Mouse (Mus musculus) heart, embryonic 14.5 days (tissue): ENCODE data around the gene Dennd1c. TPM values are rescaled to one million over a fixed set of nuclear protein-coding genes. Genes with fewer than 3 reads are reported as not detected.

ENCODE experiments used
- ATAC-seq: fragments of 200-750 bp; cut with Nextera tagmentation; 2 replicates; pipeline ENCODE4 v1.8.0; 2017; ENCODE audit warnings: low read depth, moderate TSS enrichment; ENCODE audit not compliant: insufficient number of reproducible peaks, insufficient read depth, low FRiP score
- H3K27ac ChIP-seq, 2 experiments: fragments of 200-500 bp in 1 of 2; fragments of 300-500 bp in 1 of 2; sonication (generic) in 1 of 2; replicated peaks in 1 of 2; 2 replicates each; pipeline ENCODE4 v1.5.1; 2012 to 2014; ENCODE audit warnings: low read depth in 2 of 2, low read length in 2 of 2, control low read depth in 1 of 2, mild to moderate bottlenecking in 1 of 2, mixed read lengths in 1 of 2; ENCODE audit not compliant: control insufficient read depth in 1 of 2, insufficient read depth in 1 of 2
- H3K27me3 ChIP-seq: fragments of 300-500 bp; sonication (generic); 2 replicates; pipeline ENCODE4 v1.6.1; 2014; ENCODE audit warnings: mild to moderate bottlenecking, low read length, control low read depth; ENCODE audit not compliant: control insufficient read depth, insufficient read depth
- H3K36me3 ChIP-seq: fragments of 300-500 bp; sonication (generic); 2 replicates; pipeline ENCODE4 v1.6.1; 2014; ENCODE audit warnings: mild to moderate bottlenecking, control low read depth, low read length, mixed read lengths; ENCODE audit not compliant: control insufficient read depth, insufficient read depth
- H3K4me1 ChIP-seq, 2 experiments: fragments of 200-500 bp in 1 of 2; fragments of 300-500 bp in 1 of 2; sonication (generic) in 1 of 2; 2 replicates each; pipeline ENCODE4 v1.6.1; 2012 to 2014; ENCODE audit warnings: low read length in 2 of 2, control low read depth in 1 of 2, mixed read lengths in 1 of 2; ENCODE audit not compliant: control insufficient read depth in 2 of 2, insufficient read depth in 2 of 2
- H3K4me2 ChIP-seq: fragments of 300-500 bp; sonication (generic); 2 replicates; pipeline ENCODE4 v1.6.1; 2014; ENCODE audit warnings: mild to moderate bottlenecking, low read length
- H3K4me3 ChIP-seq, 2 experiments: fragments of 200-500 bp in 1 of 2; fragments of 300-500 bp in 1 of 2; sonication (generic) in 1 of 2; 2 replicates each; pipeline ENCODE4 v1.5.1; 2012 to 2014; ENCODE audit warnings: low read length in 2 of 2, mild to moderate bottlenecking in 2 of 2, control low read depth in 1 of 2, low read depth in 1 of 2, moderate library complexity in 1 of 2; ENCODE audit not compliant: control insufficient read depth in 1 of 2, insufficient read depth in 1 of 2
- H3K9ac ChIP-seq: fragments of 300-500 bp; sonication (generic); 2 replicates; pipeline ENCODE4 v1.6.1; 2014; ENCODE audit warnings: mild to moderate bottlenecking, low read length
- H3K9me3 ChIP-seq: fragments of 300-500 bp; sonication (generic); 2 replicates; pipeline ENCODE4 v1.6.1; 2016; ENCODE audit warnings: low read length, control low read depth; ENCODE audit not compliant: control insufficient read depth
- WGBS: fragments of 180-500 bp; shearing (Covaris S2); extraction: QIAGEN DNeasy Blood & Tissue Kit; methylation state at CpG from one replicate; pipeline ENCODE4 v1.1.7; 2014; 5-methylcytosine and 5-hydroxymethylcytosine counted together
- polyA plus RNA-seq: library from polyadenylated mRNA; unstranded; fragments of >200 nt; fragmentation: Nextera tagmentation; extraction: Ambion mirVana; gene quantifications from 2 replicates; pipeline ENCODE4 v1.2.1, GENCODE M21; 2014

Dennd1c gene
- polyA plus RNA-seq, 1 experiment from 2014 or later, result 0.69 TPM

DNA sequence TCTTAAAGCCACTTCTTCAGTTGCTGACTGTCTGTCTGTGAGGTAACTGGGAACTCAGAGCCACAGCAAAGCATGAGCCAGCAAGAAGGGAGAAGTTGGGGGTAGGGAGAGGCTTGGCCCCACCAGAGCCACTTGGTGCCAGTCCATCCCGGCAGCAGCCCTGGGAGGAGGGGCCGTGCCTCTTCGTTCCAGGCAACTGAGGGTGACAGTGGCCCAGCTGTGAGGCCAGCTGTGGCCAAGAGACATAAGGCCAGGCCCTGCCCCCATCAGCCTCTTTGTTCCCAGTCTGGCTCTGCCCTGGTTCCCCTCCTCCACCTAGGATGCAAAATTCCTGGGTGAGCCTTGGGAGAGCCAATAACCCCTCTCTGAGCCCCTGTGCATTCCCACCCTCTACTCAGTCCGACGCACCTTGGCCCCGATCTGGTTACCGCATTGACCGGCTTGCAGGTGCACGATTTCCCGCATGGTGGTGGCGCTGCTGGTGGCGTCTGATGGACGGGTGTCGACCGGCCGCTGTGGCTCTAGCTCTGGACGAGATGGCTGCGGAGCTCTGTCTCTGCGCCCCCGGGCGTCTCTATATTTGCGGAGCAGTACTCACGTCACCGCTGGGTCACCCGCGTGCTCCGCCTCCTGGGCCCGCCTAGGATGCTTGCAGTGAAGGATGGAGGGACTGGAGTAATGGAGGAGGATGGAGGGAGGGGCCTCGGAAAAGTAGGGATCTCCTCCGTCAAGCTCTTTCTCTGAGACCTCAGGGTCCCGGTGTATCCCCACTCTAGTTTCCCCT, 8.9 kb upstream of the Dennd1c start, which contains the start of gene Tubb4a:
Gene Tubb4a (minus strand): TSS at position 734 of the 784 bp plus-strand sequence.
- Histone ChIP-seq H3K36me3 (no peaks in the 10 kb centered on the region), H3K9me3 (no peaks in the 10 kb centered on the region), H3K27me3 (peaks cover 17% of the 10 kb centered on the region), H3K4me3 (peak within 1 kb of the TSS; percentile 32 to 41), H3K27ac (no peak within 1 kb of the TSS), H3K4me2 (peak within 1 kb of the TSS; percentile 62), H3K9ac (peak within 1 kb of the TSS; percentile 18; the same call in 1 of the 2 replicates), H3K4me1 (peaks cover 6 to 7% of the 10 kb centered on the region in 2 experiments)
- WGBS, result under 1% methylated on average over 31 of the region's 31 CpGs
- no peak for ATAC-seq

DNA sequence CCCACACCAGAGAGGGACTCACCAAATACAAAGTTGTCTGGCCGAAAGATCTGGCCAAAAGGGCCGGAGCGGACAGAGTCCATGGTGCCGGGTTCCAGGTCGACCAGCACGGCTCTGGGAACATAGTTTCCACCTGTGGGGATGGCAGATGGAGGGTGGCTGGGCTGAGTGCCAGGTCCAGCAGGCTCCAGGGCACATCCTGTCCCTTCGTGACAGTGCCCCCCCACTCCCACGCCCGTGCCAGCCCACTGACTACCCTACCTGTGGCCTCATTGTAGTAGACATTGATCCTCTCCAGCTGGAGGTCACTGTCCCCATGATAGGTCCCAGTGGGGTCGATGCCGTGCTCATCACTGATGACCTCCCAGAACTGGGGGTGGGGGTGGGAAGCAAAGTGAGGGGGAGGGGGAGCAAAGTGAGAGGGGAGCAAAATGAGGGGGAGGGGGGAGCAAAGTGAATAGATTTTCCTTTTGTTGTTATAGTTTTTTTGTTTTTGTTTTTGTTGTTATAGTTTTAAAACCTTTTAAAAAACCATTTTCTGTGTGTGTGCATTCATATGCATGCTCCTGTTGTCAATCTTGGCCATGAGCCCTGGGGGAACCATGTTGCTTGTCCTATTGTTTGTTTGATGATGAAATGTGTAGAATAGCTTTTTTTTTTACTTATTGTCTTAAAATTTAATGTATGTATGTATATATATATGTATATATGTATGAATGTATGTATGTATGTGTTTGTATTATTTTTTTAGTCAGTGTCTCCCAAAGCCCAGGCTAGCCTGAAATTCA, 7.8 kb upstream of the Dennd1c start:
- no peak overlapping the region for H3K9ac ChIP-seq
- no peaks in the 10 kb centered on the region for H3K9me3 ChIP-seq
- no peaks in the 10 kb centered on the region for H3K36me3 ChIP-seq
- peaks cover 6 to 7% of the 10 kb centered on the region in 2 experiments for H3K4me1 ChIP-seq
- no peak overlapping the region for H3K27ac ChIP-seq
- no peak for ATAC-seq
- H3K4me2 ChIP-seq, result no peak overlapping the region
- no peak overlapping the region for H3K4me3 ChIP-seq
- 89% methylated on average over 11 of the region's 11 CpGs for WGBS
- H3K27me3 ChIP-seq, result peaks cover 17% of the 10 kb centered on the region

DNA sequence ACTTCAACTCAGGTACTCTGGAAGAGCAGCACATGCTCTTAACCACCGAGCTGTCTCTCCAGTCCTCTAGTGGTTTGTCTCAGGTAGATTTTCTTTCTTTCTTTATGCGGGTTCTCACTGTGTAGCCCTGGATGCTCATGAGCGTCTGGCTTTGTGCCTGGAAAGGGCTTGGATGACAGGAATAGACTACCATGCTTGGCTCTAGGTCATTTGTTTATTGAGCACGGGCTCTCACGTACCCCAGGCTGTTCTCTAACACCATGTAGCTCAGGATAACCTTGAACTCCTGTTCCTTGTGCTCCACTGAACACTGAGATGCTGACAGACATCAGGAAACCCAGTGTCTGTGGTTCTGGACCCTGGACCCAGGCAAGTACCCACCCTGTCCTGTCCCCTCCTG, 4.2 kb upstream of the Dennd1c start:
- Histone ChIP-seq H3K9ac (no peak overlapping the region), H3K4me1 (peaks cover 6 to 7% of the 10 kb centered on the region in 2 experiments), H3K4me3 (no peak overlapping the region), H3K9me3 (no peaks in the 10 kb centered on the region), H3K27me3 (peaks cover 6% of the 10 kb centered on the region), H3K27ac (no peak overlapping the region), H3K36me3 (no peaks in the 10 kb centered on the region), H3K4me2 (no peak overlapping the region)
- ATAC-seq, result no peak
- WGBS, result 78% methylated on average over 5 of the region's 5 CpGs

DNA sequence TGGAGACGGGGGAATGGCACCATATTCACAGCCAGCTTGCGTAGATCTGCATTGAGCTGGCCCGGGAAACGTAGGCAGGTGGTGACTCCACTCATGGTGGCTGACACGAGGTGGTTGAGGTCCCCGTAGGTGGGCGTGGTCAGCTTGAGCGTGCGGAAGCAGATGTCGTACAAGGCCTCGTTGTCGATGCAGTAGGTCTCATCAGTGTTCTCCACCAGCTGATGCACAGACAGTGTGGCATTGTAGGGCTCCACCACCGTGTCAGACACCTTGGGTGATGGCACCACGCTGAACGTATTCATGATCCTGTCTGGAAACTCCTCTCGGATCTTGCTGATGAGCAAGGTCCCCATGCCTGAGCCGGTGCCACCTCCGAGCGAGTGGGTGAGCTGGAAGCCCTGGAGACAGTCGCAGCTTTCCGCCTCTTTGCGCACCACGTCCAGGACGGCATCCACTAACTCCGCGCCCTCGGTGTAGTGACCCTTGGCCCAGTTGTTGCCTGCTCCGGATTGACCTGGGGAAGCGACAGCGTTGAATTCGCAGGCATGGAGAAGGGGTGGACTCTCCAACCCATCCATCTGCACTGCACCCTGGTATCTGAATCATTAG, 3.0 kb upstream of the Dennd1c start:
- Histone ChIP-seq H3K4me1 (no peaks in the 10 kb centered on the region; a peak in 1 of 4 replicates), H3K27ac (no peak overlapping the region), H3K9ac (no peak overlapping the region), H3K4me2 (no peak overlapping the region), H3K9me3 (no peaks in the 10 kb centered on the region), H3K27me3 (no peaks in the 10 kb centered on the region), H3K36me3 (no peaks in the 10 kb centered on the region), H3K4me3 (no peak overlapping the region)
- 92% methylated on average over 31 of the region's 31 CpGs for WGBS
- ATAC-seq, result no peak

DNA sequence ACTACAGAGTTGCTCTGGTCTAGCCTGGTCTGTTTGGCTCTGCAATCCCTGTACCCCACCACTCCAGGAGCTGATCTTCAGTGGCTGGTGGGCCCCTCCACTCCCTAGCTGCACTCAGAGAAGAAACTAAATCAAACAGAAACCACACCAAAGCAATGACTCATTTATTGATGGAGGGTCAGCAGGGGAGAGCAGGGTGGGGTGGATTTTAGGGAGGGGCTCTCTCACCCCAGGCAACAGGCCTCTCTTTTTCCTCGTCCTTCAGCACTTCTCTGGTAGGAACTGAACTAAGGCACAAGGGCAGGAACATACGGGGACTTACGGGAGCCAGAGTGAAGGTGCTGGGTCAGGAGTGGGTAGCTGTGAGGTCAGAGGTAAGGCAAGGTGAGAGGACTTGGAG, 1.6 kb upstream of the Dennd1c start:
- H3K4me2 ChIP-seq, result no peak overlapping the region
- no peak for ATAC-seq
- no peak overlapping the region for H3K4me3 ChIP-seq
- WGBS, result 74% methylated on average over 3 of the region's 3 CpGs
- H3K27me3 ChIP-seq, result no peaks in the 10 kb centered on the region
- H3K36me3 ChIP-seq, result no peaks in the 10 kb centered on the region
- no peak overlapping the region for H3K9ac ChIP-seq
- no peaks in the 10 kb centered on the region; a peak in 1 of 4 replicates for H3K4me1 ChIP-seq
- no peaks in the 10 kb centered on the region for H3K9me3 ChIP-seq
- H3K27ac ChIP-seq, result no peak overlapping the region

DNA sequence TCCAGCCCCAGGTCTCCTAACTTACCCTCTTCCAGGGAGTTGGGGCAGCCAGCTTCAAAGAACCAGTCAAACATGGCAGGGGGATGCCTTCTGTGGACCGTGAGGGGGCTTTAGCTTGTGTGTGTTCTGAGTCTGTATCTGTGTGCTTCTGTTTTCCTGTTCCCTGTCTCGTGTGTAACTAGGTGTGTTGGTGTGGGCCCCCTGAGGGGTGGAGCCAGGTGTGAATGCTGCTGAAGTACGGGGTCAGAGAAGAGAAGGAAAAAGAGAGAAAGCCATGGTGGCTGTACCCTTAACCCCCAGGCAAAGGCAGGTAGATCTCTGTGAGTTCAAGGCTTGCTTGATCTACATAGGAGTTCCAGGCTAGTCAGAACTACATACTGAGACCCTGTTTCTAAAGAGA, 1.4 kb downstream of the Dennd1c start:
- no peaks in the 10 kb centered on the region for H3K36me3 ChIP-seq
- H3K4me2 ChIP-seq, result no peak overlapping the region
- H3K4me1 ChIP-seq, result no peaks in the 10 kb centered on the region; a peak in 1 of 4 replicates
- peaks cover 4% of the 10 kb centered on the region; the same call in 1 of the 2 replicates for H3K27me3 ChIP-seq
- 46% methylated on average over 3 of the region's 3 CpGs for WGBS
- no peak overlapping the region for H3K9ac ChIP-seq
- no peaks in the 10 kb centered on the region for H3K9me3 ChIP-seq
- H3K4me3 ChIP-seq, result no peak overlapping the region
- H3K27ac ChIP-seq, result no peak overlapping the region
- no peak for ATAC-seq

DNA sequence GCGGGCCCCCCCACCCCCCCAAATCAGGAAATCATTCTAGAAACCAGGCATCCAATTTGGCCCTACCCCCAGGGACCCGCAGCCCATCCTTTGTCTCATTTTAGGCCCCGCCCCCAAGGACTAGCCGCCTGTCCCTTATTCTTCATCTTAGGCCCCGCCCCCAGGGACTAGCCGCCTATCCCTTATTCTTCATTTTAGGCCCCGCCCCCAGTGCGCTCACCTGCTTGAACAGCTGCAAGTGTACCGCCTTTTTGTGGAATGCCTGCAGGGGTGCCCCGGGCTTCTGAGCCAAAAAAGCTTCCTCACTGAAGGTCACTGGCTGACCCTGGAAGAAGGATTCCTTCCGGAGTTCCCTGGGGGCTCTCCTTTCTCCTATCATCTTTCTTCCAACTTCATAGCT, 7.6 kb downstream of the Dennd1c start:
- ATAC-seq, result no peak
- H3K9me3 ChIP-seq, result no peaks in the 10 kb centered on the region
- no peak overlapping the region for H3K27ac ChIP-seq
- no peaks in the 10 kb centered on the region for H3K36me3 ChIP-seq
- WGBS, result 8% methylated on average over 11 of the region's 11 CpGs
- H3K4me2 ChIP-seq, result no peak overlapping the region
- no peaks in the 10 kb centered on the region for H3K4me1 ChIP-seq
- H3K9ac ChIP-seq, result no peak overlapping the region
- H3K4me3 ChIP-seq, result no peak overlapping the region
- H3K27me3 ChIP-seq, result peaks cover 26% of the 10 kb centered on the region
